Mouse (Mus musculus) heart, embryonic 12.5 days (tissue): ENCODE data around the gene Dennd1a. TPM values are rescaled to one million over a fixed set of nuclear protein-coding genes. Genes with fewer than 3 reads are reported as not detected.

Experiments used
- ATAC-seq: fragments of 200-750 bp; cut with Nextera tagmentation; 2 replicates; pipeline ENCODE4 v1.8.0; 2017; ENCODE audit warnings: moderate TSS enrichment, moderate library complexity; ENCODE audit not compliant: insufficient number of reproducible peaks, low FRiP score
- H3K27ac ChIP-seq: fragments of 300-500 bp; sonication (generic); 2 replicates; pipeline ENCODE4 v1.5.1; 2016; ENCODE audit warnings: mild to moderate bottlenecking, moderate library complexity; ENCODE audit not compliant: poor library complexity, severe bottlenecking
- H3K27me3 ChIP-seq: fragments of 300-500 bp; sonication (generic); replicated peaks from 2 replicates; pipeline ENCODE4 v1.6.1; 2016; ENCODE audit warnings: mild to moderate bottlenecking, moderate library complexity
- H3K36me3 ChIP-seq: fragments of 300-500 bp; sonication (generic); 2 replicates; pipeline ENCODE4 v1.6.1; 2016; ENCODE audit warnings: mild to moderate bottlenecking, moderate library complexity
- H3K4me1 ChIP-seq: fragments of 300-500 bp; sonication (generic); replicated peaks from 2 replicates; pipeline ENCODE4 v1.6.1; 2016; ENCODE audit warnings: mild to moderate bottlenecking
- H3K4me2 ChIP-seq: fragments of 300-500 bp; sonication (generic); 2 replicates; pipeline ENCODE4 v1.6.1; 2016; ENCODE audit warnings: mild to moderate bottlenecking, moderate library complexity
- H3K4me3 ChIP-seq: fragments of 300-500 bp; sonication (generic); 2 replicates; pipeline ENCODE4 v1.5.1; 2016; ENCODE audit warnings: mild to moderate bottlenecking
- H3K9ac ChIP-seq: fragments of 300-500 bp; sonication (generic); 2 replicates; pipeline ENCODE4 v1.6.1; 2016; ENCODE audit warnings: mild to moderate bottlenecking, moderate library complexity
- H3K9me3 ChIP-seq: fragments of 300-500 bp; sonication (generic); replicated peaks from 2 replicates; pipeline ENCODE4 v1.6.1; 2016; ENCODE audit warnings: mild to moderate bottlenecking, moderate library complexity
- WGBS: fragments of 180-500 bp; shearing (Covaris S2); methylation state at CpG from one replicate; pipeline ENCODE4 v1.1.7; 2016; 5-methylcytosine and 5-hydroxymethylcytosine counted together
- polyA plus RNA-seq: library from polyadenylated mRNA; unstranded; fragments of >200 nt; fragmentation: Nextera tagmentation; extraction: Ambion mirVana; gene quantifications from 2 replicates; pipeline ENCODE4 v1.2.1, GENCODE M21; 2016

Gene Dennd1a
- polyA plus RNA-seq, 1 experiment from 2014 or later: 15.8 TPM

GRCm38 (mm10) chr2:38196199-38197060, 90.8 kb downstream of the Dennd1a start:
- Histone ChIP-seq H3K9ac (no peak overlapping the region), H3K27me3 (no peaks in the 10 kb centered on the region), H3K4me1 (peaks cover 12% of the 10 kb centered on the region), H3K4me2 (peak overlapping the region; percentile 21; the same call in 1 of the 2 replicates), H3K27ac (0 out of 2 replicates have a peak overlapping the region, but pooled peaks have one; percentile 1), H3K36me3 (no peaks in the 10 kb centered on the region), H3K9me3 (no peaks in the 10 kb centered on the region), H3K4me3 (no peak overlapping the region)
- WGBS: 42% methylated on average over 9 of the region's 9 CpGs
- no peak for ATAC-seq

GRCm38 (mm10) chr2:38192007-38192406, 95.2 kb downstream of the Dennd1a start:
- no peak for ATAC-seq
- WGBS: 85% methylated on average over 1 of the region's 1 CpGs
- Histone ChIP-seq H3K27me3 (no peaks in the 10 kb centered on the region), H3K27ac (no peak overlapping the region), H3K4me1 (peaks cover 9% of the 10 kb centered on the region), H3K4me3 (no peak overlapping the region), H3K9ac (no peak overlapping the region), H3K36me3 (no peaks in the 10 kb centered on the region), H3K9me3 (no peaks in the 10 kb centered on the region), H3K4me2 (no peak overlapping the region)

GRCm38 (mm10) chr2:38191601-38192000, 95.6 kb downstream of the Dennd1a start:
- Histone ChIP-seq H3K27ac (no peak overlapping the region), H3K4me1 (peaks cover 5% of the 10 kb centered on the region), H3K36me3 (no peaks in the 10 kb centered on the region), H3K9me3 (no peaks in the 10 kb centered on the region), H3K27me3 (no peaks in the 10 kb centered on the region), H3K4me2 (no peak overlapping the region), H3K4me3 (no peak overlapping the region), H3K9ac (no peak overlapping the region)
- ATAC-seq: no peak

- Histone ChIP-seq H3K4me3 (no peak overlapping the region), H3K9ac (no peak overlapping the region), H3K4me2 (no peak overlapping the region), H3K27me3 (no peaks in the 10 kb centered on the region), H3K4me1 (no peaks in the 10 kb centered on the region), H3K36me3 (no peaks in the 10 kb centered on the region), H3K27ac (no peak overlapping the region), H3K9me3 (no peaks in the 10 kb centered on the region)
- ATAC-seq: no peak
- WGBS: 65% methylated on average over 2 of the region's 2 CpGs
These were observed 100.8 kb downstream of the Dennd1a start for GRCm38 (mm10) chr2:38186438-38186837.

- Histone ChIP-seq H3K36me3 (no peaks in the 10 kb centered on the region), H3K9ac (no peak overlapping the region), H3K4me3 (no peak overlapping the region), H3K9me3 (no peaks in the 10 kb centered on the region), H3K27ac (no peak overlapping the region), H3K4me2 (no peak overlapping the region), H3K27me3 (no peaks in the 10 kb centered on the region), H3K4me1 (no peaks in the 10 kb centered on the region)
- 71% methylated on average over 3 of the region's 3 CpGs for WGBS
- no peak for ATAC-seq
These were observed 102.2 kb downstream of the Dennd1a start for GRCm38 (mm10) chr2:38184977-38185376.

- H3K9me3 ChIP-seq: no peaks in the 10 kb centered on the region
- H3K9ac ChIP-seq: no peak overlapping the region
- 73% methylated on average over 1 of the region's 1 CpGs for WGBS
- no peak overlapping the region for H3K4me3 ChIP-seq
- H3K27ac ChIP-seq: no peak overlapping the region
- H3K4me1 ChIP-seq: no peaks in the 10 kb centered on the region
- no peaks in the 10 kb centered on the region for H3K27me3 ChIP-seq
- ATAC-seq: no peak
- H3K4me2 ChIP-seq: no peak overlapping the region
- H3K36me3 ChIP-seq: no peaks in the 10 kb centered on the region
These were observed 103.3 kb downstream of the Dennd1a start for GRCm38 (mm10) chr2:38183881-38184280.

GRCm38 (mm10) chr2:38182283-38182682, 104.9 kb downstream of the Dennd1a start:
- no peaks in the 10 kb centered on the region for H3K27me3 ChIP-seq
- H3K9ac ChIP-seq: no peak overlapping the region
- ATAC-seq: no peak
- H3K4me1 ChIP-seq: peaks cover 5% of the 10 kb centered on the region
- H3K27ac ChIP-seq: no peak overlapping the region
- 70% methylated on average over 1 of the region's 1 CpGs for whole genome bisulfite sequencing
- H3K9me3 ChIP-seq: no peaks in the 10 kb centered on the region
- no peaks in the 10 kb centered on the region for H3K36me3 ChIP-seq
- no peak overlapping the region for H3K4me3 ChIP-seq
- H3K4me2 ChIP-seq: no peak overlapping the region

GRCm38 (mm10) chr2:38177583-38177978, 109.6 kb downstream of the Dennd1a start:
- Histone ChIP-seq H3K4me1 (peaks cover 7% of the 10 kb centered on the region), H3K27ac (no peak overlapping the region), H3K4me2 (no peak overlapping the region), H3K9ac (no peak overlapping the region), H3K4me3 (no peak overlapping the region), H3K36me3 (no peaks in the 10 kb centered on the region), H3K9me3 (no peaks in the 10 kb centered on the region), H3K27me3 (no peaks in the 10 kb centered on the region)
- no peak for ATAC-seq

- Histone ChIP-seq H3K4me2 (no peak overlapping the region), H3K4me1 (peaks cover 7% of the 10 kb centered on the region), H3K9ac (no peak overlapping the region), H3K36me3 (no peaks in the 10 kb centered on the region), H3K9me3 (no peaks in the 10 kb centered on the region), H3K27ac (no peak overlapping the region), H3K4me3 (no peak overlapping the region), H3K27me3 (no peaks in the 10 kb centered on the region)
- no peak for ATAC-seq
- 58% methylated on average over 4 of the region's 4 CpGs for whole genome bisulfite sequencing
These were observed 110.2 kb downstream of the Dennd1a start for GRCm38 (mm10) chr2:38176870-38177582.

GRCm38 (mm10) chr2:38175276-38175675, 111.9 kb downstream of the Dennd1a start:
- no peaks in the 10 kb centered on the region for H3K9me3 ChIP-seq
- H3K4me3 ChIP-seq: no peak overlapping the region
- ATAC-seq: no peak
- no peaks in the 10 kb centered on the region for H3K27me3 ChIP-seq
- no peak overlapping the region for H3K9ac ChIP-seq
- H3K27ac ChIP-seq: no peak overlapping the region
- peaks cover 7% of the 10 kb centered on the region for H3K4me1 ChIP-seq
- H3K4me2 ChIP-seq: no peak overlapping the region
- no peaks in the 10 kb centered on the region for H3K36me3 ChIP-seq

GRCm38 (mm10) chr2:38168606-38169005, 118.6 kb downstream of the Dennd1a start:
- Histone ChIP-seq H3K27me3 (no peaks in the 10 kb centered on the region), H3K9me3 (no peaks in the 10 kb centered on the region), H3K36me3 (no peaks in the 10 kb centered on the region), H3K4me3 (no peak overlapping the region), H3K4me1 (no peaks in the 10 kb centered on the region), H3K4me2 (no peak overlapping the region), H3K9ac (no peak overlapping the region), H3K27ac (no peak overlapping the region)
- 77% methylated on average over 3 of the region's 3 CpGs for WGBS
- ATAC-seq: no peak
